Comparison of ENCODE assay signal across 17 mouse cellular contexts in genomic region chr3:101095761-101096449, GRCm38 (mm10). TPM values are rescaled to one million over a fixed set of nuclear protein-coding genes. Genes with fewer than 3 reads are reported as not detected.
DNase-seq lines count a peak whose midpoint lies in the region; ATAC-seq and TF ChIP-seq lines count a peak whose summit lies in the region.
"Had no signal": no experiment of that assay in that cellular context is flagged by ENCODE, and none has a peak within 500 bp of the region (broad histone marks: within the 10 kb centered on the region; RNA-seq: fewer than 3 reads in every experiment).

No protein-coding gene starts in this region.

- H3K4me2 ChIP-seq in forebrain, postnatal 0 days (ENCODE audit: low read depth): no peak overlapping the region
- H3K4me2 ChIP-seq in forebrain, embryonic 11.5 days (ENCODE audit: low read depth, low read length, severe bottlenecking): no peak overlapping the region
- H3K4me2 ChIP-seq in midbrain, embryonic 15.5 days: no peak overlapping the region
- H3K4me2 ChIP-seq in midbrain, embryonic 13.5 days (replicated peaks): no peak overlapping the region
- H3K4me2 ChIP-seq in stomach, embryonic 14.5 days (replicated peaks; ENCODE audit: low read depth, low read length): no peak overlapping the region
- H3K4me2 ChIP-seq: limb, embryonic 12.5 days; neural tube, embryonic 13.5 days had no signal

- peak; percentile 13; the same call in 1 of the 2 replicates for TF ChIP-seq CTCF in forebrain, postnatal 0 days (IDR thresholded peaks at IDR 0.05; ENCODE audit: low read depth)
- no peak for TF ChIP-seq CTCF in brain, embryonic 14.5 days (IDR thresholded peaks at IDR 0.05; ENCODE audit: borderline replicate concordance, extremely low read depth, insufficient read depth, insufficient read length)

- no peak overlapping the region for H3K9ac ChIP-seq in forebrain, postnatal 0 days
- no peak overlapping the region for H3K9ac ChIP-seq in forebrain, embryonic 11.5 days (ENCODE audit: low read length)
- H3K9ac ChIP-seq in midbrain, embryonic 15.5 days: no peak overlapping the region
- H3K9ac ChIP-seq in midbrain, embryonic 13.5 days (replicated peaks): no peak overlapping the region
- H3K9ac ChIP-seq in stomach, embryonic 14.5 days (replicated peaks; ENCODE audit: low read depth, low read length): no peak overlapping the region
- H3K9ac ChIP-seq: limb, embryonic 12.5 days; neural tube, embryonic 13.5 days had no signal

- no peaks in the 10 kb centered on the region for H3K9me3 ChIP-seq in forebrain, postnatal 0 days (ENCODE audit: low read length)
- H3K9me3 ChIP-seq in forebrain, embryonic 11.5 days (ENCODE audit: control insufficient read depth, low read length): no peaks in the 10 kb centered on the region
- H3K9me3 ChIP-seq in midbrain, embryonic 15.5 days: no peaks in the 10 kb centered on the region
- H3K9me3 ChIP-seq in midbrain, embryonic 13.5 days: no peaks in the 10 kb centered on the region
- H3K9me3 ChIP-seq in stomach, embryonic 14.5 days (ENCODE audit: control insufficient read depth, low read depth, low read length): no peaks in the 10 kb centered on the region
- H3K9me3 ChIP-seq: limb, embryonic 12.5 days; neural tube, embryonic 13.5 days had no signal

- no peak for DNase-seq in forebrain, postnatal 0 days
- no peak for DNase-seq in forebrain, embryonic 11.5 days (ENCODE audit: low spot score)
- peak; percentile 83 for DNase-seq in brain, embryonic 14.5 days (ENCODE audit: low read depth)
- DNase-seq in heart, adult 9 months (ENCODE audit: low spot score in 2 of 2): no peak
- no peak for DNase-seq in embryo, embryonic 9.5 days (ENCODE audit: extremely low spot score)
- DNase-seq: cerebellum, adult 18-20 months; gastrocnemius, postnatal 36 days; heart, postnatal 10 days; lung, postnatal 4 days; midbrain, embryonic 14.5 days; thymus, postnatal 25 days had no signal

- no peak overlapping the region for H3K4me3 ChIP-seq in forebrain, postnatal 0 days (ENCODE audit: low read depth, low read length)
- no peak overlapping the region for H3K4me3 ChIP-seq in forebrain, embryonic 11.5 days (ENCODE audit: low read depth, low read length)
- no peak overlapping the region for H3K4me3 ChIP-seq in midbrain, embryonic 15.5 days
- no peak overlapping the region for H3K4me3 ChIP-seq in midbrain, embryonic 13.5 days (replicated peaks)
- H3K4me3 ChIP-seq in stomach, embryonic 14.5 days (ENCODE audit: low read depth, low read length): no peak overlapping the region
- H3K4me3 ChIP-seq: layer of hippocampus, adult 2 months; limb, embryonic 12.5 days; neural tube, embryonic 13.5 days had no signal

- no peak overlapping the region for H3K27ac ChIP-seq in forebrain, postnatal 0 days (ENCODE audit: low read depth, low read length)
- H3K27ac ChIP-seq in forebrain, embryonic 11.5 days (ENCODE audit: low read depth, low read length): no peak overlapping the region
- no peak overlapping the region for H3K27ac ChIP-seq in midbrain, embryonic 15.5 days
- H3K27ac ChIP-seq in midbrain, embryonic 13.5 days: no peak overlapping the region
- H3K27ac ChIP-seq in stomach, embryonic 14.5 days (ENCODE audit: low read length): peak overlapping the region; percentile 2; the same call in 1 of the 2 replicates
- H3K27ac ChIP-seq: layer of hippocampus, adult 2 months; limb, embryonic 12.5 days; neural tube, embryonic 13.5 days had no signal

- 51% methylated on average over 5 of the region's 5 CpGs for WGBS in forebrain, postnatal 0 days
- 80% methylated on average over 5 of the region's 5 CpGs for WGBS in forebrain, embryonic 11.5 days
- WGBS in midbrain, embryonic 15.5 days: 71% methylated on average over 5 of the region's 5 CpGs
- WGBS in midbrain, embryonic 13.5 days: 78% methylated on average over 5 of the region's 5 CpGs
- 73% methylated on average over 5 of the region's 5 CpGs for WGBS in stomach, embryonic 14.5 days

- no peak for ATAC-seq in forebrain, postnatal 0 days
- ATAC-seq in forebrain, embryonic 11.5 days (replicated peaks; ENCODE audit: low FRiP score): no peak
- 0 out of 2 replicates have a peak, but pooled peaks have one; percentile 12 for ATAC-seq in midbrain, embryonic 15.5 days (replicated peaks)
- ATAC-seq in midbrain, embryonic 13.5 days: no peak
- ATAC-seq in stomach, embryonic 14.5 days (ENCODE audit: insufficient number of reproducible peaks, insufficient read depth, low FRiP score, low read depth): no peak

- 0 out of 2 replicates have a peak, but pooled peaks cover 10% of the 10 kb centered on the region for H3K4me1 ChIP-seq in forebrain, postnatal 0 days (ENCODE audit: insufficient read depth)
- H3K4me1 ChIP-seq in forebrain, embryonic 11.5 days (replicated peaks; ENCODE audit: control insufficient read depth, insufficient read depth, low read length): peaks cover 1% of the 10 kb centered on the region; the same call in 1 of the 2 replicates
- H3K4me1 ChIP-seq in midbrain, embryonic 15.5 days: peaks cover 7% of the 10 kb centered on the region
- peaks cover 10% of the 10 kb centered on the region for H3K4me1 ChIP-seq in midbrain, embryonic 13.5 days (replicated peaks)
- H3K4me1 ChIP-seq in stomach, embryonic 14.5 days (ENCODE audit: control insufficient read depth, insufficient read depth, low read length): peaks cover 14% of the 10 kb centered on the region

- no peaks in the 10 kb centered on the region for H3K36me3 ChIP-seq in forebrain, postnatal 0 days (ENCODE audit: insufficient read depth)
- H3K36me3 ChIP-seq in forebrain, embryonic 11.5 days (ENCODE audit: control insufficient read depth, insufficient read depth, low read length): no peaks in the 10 kb centered on the region
- no peaks in the 10 kb centered on the region for H3K36me3 ChIP-seq in midbrain, embryonic 15.5 days (replicated peaks)
- no peaks in the 10 kb centered on the region for H3K36me3 ChIP-seq in midbrain, embryonic 13.5 days
- H3K36me3 ChIP-seq in stomach, embryonic 14.5 days (ENCODE audit: control insufficient read depth, insufficient read depth, low read length): no peaks in the 10 kb centered on the region
- H3K36me3 ChIP-seq: neural tube, embryonic 13.5 days had no signal

- TF ChIP-seq POLR2A in brain, embryonic 14.5 days (IDR thresholded peaks at IDR 0.05; ENCODE audit: borderline replicate concordance, extremely low read depth, insufficient read depth, insufficient read length, poor library complexity, severe bottlenecking): no peak

- no peaks in the 10 kb centered on the region for H3K27me3 ChIP-seq in forebrain, postnatal 0 days (ENCODE audit: insufficient read depth, low read length)
- H3K27me3 ChIP-seq in forebrain, embryonic 11.5 days (ENCODE audit: control insufficient read depth, insufficient read depth, low read length): no peaks in the 10 kb centered on the region
- no peaks in the 10 kb centered on the region for H3K27me3 ChIP-seq in midbrain, embryonic 15.5 days (replicated peaks)
- H3K27me3 ChIP-seq in midbrain, embryonic 13.5 days: no peaks in the 10 kb centered on the region
- no peaks in the 10 kb centered on the region for H3K27me3 ChIP-seq in stomach, embryonic 14.5 days (ENCODE audit: control insufficient read depth, insufficient read depth, low read length)
- H3K27me3 ChIP-seq: limb, embryonic 12.5 days; neural tube, embryonic 13.5 days had no signal

RNA-seq across cellular contexts. Expression of gene Ptgfrn, which starts 14.2 kb away (rescaled TPM):
- 37.7 and 40.2 TPM in 2 replicates for total RNA-seq in forebrain, postnatal 0 days (2014; rRNA removed)
- 2.7 and 3.2 TPM in 2 replicates for polyA plus RNA-seq in forebrain, postnatal 0 days (2015; fragmentation: Nextera tagmentation; extraction: Ambion mirVana)
- 5.1 and 5.3 TPM in 2 replicates for polyA plus RNA-seq in forebrain, embryonic 11.5 days (2014; fragmentation: Nextera tagmentation; extraction: Ambion mirVana)
- 2.6 and 2.7 TPM in 2 replicates for polyA plus RNA-seq in midbrain, embryonic 15.5 days (2015; fragmentation: Nextera tagmentation; extraction: Ambion mirVana)
- polyA plus RNA-seq in midbrain, embryonic 13.5 days (2015; fragmentation: Nextera tagmentation; extraction: Ambion mirVana): 2.3 TPM in 2 replicates
- 13.6 and 20.8 TPM in 2 replicates for polyA plus RNA-seq in brain, embryonic 14.5 days (2012; rRNA removed)
- 9.1 and 10.5 TPM in 2 replicates for polyA plus RNA-seq in stomach, embryonic 14.5 days (2014; fragmentation: Nextera tagmentation; extraction: Ambion mirVana)
